Mouse (Mus musculus): Measurements from ENCODE around the gene Mdh1b.

Gene Mdh1b

DNA sequence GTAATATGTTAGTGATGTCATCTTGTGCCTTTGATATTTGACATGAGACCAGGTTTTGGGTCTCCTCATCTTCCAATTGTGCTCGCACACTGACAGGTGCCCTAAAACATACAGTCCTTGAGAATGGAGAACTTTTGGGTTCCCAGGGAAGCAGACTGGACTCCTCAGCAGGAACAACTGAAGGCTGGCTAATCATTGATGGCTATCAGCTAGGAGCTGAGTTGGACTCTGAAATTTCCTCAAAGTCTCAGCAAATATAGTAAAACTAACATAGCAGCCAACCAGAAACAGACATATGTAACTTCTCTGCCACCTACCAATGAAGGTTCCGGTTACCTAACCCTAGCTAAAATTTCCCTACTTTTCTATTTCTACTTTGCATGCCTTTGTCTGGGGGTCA lies 64.0 kb downstream of the Mdh1b start:
- ATAC-seq (ENCODE audit: insufficient number of reproducible peaks, low FRiP score, low TSS enrichment), result no peak

GRCm38 (mm10) chr1:63659591-63659990 lies 70.5 kb downstream of the Mdh1b start:
- ATAC-seq (ENCODE audit: insufficient number of reproducible peaks, low FRiP score, low TSS enrichment), result peak; percentile 78

GRCm38 (mm10) chr1:63658016-63658415 lies 72.1 kb downstream of the Mdh1b start:
- ATAC-seq (ENCODE audit: insufficient number of reproducible peaks, low FRiP score, low TSS enrichment), result peak; percentile 53
